Mouse (Mus musculus): ENCODE results near the gene Mbtps1.

Gene Mbtps1

GRCm38 (mm10) chr8:119558603-119559401 is at the start of gene Mbtps1:
Gene Mbtps1 (minus strand): TSS chr8:119558735.
- DNase-seq (ENCODE audit: low read depth), result peak; percentile 97

- DNase-seq (ENCODE audit: low read depth), result peak; percentile 68
Observed at GRCm38 (mm10) chr8:119606224-119606623, 47.7 kb upstream of the Mbtps1 start.

DNA sequence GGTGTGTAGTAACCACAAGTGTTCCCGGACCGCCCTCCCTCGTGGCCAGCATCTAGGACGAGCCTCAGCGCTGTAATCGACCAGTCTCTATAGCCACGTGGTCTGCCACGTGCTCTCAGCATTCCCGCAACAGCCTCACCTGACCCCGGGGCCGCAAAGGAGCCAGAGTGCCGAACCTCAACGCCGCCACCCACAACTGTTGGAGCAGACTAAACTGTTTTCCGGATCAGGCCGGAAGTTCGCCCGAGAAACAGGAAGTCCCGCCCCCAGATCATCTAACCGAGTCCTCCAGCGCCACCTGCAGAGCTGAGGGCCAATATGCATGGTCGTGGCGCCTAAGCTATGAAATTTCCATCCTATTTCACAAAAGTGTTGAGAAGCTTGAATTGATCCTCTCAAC is 46.5 kb upstream of the Mbtps1 start, which contains the start of gene Taf1c:
Gene Taf1c, minus strand, starts transcription at position 227 of the 400 bp plus-strand sequence.
- DNase-seq (ENCODE audit: low read depth), result peak; percentile 94

DNA sequence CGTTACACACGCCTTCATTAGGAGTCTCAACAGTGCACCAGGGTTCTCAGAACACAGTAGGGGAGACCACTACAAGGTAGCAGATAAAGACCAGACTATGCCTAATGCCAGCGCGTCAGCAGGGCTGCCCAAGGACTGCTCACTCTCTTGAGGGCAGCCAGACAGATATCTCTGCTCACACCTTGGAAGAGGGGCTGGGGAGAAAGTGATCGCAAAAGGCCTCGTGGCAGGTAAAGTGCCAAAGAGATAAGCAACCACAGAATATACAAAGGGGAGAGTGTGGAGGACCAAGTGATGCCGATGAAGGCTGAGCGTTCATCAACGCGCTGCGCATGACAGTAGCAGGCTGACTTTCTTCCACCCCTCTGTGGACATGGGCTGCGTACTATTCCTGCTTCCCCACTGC is 45.9 kb upstream of the Mbtps1 start:
- DNase-seq (ENCODE audit: low read depth), result no peak

DNA sequence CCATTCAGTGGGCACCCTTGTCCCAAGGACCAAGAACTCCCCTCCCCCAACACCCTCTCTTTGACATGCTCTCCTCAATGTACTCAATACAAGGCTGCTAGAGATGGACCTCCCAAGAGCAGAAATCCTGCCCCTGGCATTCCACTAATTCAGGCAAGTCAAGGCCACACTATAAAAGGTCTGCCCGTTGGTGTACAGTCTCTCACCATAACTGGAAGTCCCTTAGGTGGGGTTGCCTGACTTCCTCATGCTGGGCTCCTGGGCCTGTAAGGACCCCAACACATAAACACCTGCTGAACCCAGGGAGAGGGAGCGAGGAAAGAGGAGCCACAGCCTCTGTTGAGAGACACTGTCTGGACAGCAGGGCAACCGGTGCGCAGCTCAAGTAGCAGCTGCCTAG is 45.2 kb upstream of the Mbtps1 start:
- no peak for DNase-seq (ENCODE audit: low read depth)

DNA sequence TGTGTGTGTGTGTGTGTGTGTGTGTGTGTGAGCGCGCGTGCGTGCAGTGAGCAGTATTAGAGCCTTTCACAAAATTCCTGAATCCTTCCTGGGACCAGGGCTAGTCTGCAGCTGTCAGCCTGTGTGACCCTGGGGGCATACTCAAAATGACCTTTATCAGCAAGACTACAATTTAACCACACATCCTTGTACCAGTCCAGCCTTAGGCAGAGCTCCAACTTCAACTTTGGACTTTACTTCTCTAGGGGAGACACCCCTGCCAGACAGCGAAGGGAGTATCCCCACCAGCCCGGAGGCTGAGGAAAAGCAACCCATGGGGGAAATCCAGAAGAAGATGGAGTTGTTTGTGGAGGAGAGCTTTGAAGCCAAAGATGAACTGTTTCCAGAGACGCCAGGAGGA is 32.9 kb upstream of the Mbtps1 start:
- DNase-seq (ENCODE audit: low read depth), result no peak

DNA sequence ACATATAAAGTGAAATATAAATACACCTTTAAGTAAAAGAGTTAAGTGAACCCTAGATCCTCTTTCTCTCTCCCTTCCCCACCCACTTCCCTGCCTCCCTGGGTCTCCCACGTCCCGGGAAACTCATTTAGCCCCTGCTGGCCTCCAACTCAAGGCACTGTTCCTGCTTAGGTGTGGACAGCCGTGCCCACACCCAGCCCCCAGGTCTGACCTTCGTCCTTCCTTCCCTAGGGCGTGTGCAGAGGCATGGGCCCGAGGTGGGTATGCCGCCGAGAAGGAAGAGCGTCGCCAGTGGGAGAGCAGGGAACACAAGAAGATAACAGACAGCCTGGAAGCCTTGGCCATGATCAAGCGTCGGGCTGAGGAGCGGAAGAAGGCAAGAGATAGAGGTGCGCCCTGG is 31.8 kb upstream of the Mbtps1 start:
- DNase-seq (ENCODE audit: low read depth), result no peak

- no peak for DNase-seq (ENCODE audit: low read depth)
Observed at GRCm38 (mm10) chr8:119588844-119589243, 30.3 kb upstream of the Mbtps1 start.

- DNase-seq (ENCODE audit: low read depth), result no peak
Observed at GRCm38 (mm10) chr8:119588321-119588720, 29.8 kb upstream of the Mbtps1 start.

GRCm38 (mm10) chr8:119585901-119586300 is 27.4 kb upstream of the Mbtps1 start:
- no peak for DNase-seq (ENCODE audit: low read depth)

- no peak for DNase-seq (ENCODE audit: low read depth)
Observed at GRCm38 (mm10) chr8:119580441-119581161, 22.1 kb upstream of the Mbtps1 start.

GRCm38 (mm10) chr8:119579096-119579495 is 20.6 kb upstream of the Mbtps1 start:
- DNase-seq (ENCODE audit: low read depth), result no peak

- DNase-seq (ENCODE audit: low read depth), result no peak
Observed at GRCm38 (mm10) chr8:119575366-119575726, 16.8 kb upstream of the Mbtps1 start.

DNA sequence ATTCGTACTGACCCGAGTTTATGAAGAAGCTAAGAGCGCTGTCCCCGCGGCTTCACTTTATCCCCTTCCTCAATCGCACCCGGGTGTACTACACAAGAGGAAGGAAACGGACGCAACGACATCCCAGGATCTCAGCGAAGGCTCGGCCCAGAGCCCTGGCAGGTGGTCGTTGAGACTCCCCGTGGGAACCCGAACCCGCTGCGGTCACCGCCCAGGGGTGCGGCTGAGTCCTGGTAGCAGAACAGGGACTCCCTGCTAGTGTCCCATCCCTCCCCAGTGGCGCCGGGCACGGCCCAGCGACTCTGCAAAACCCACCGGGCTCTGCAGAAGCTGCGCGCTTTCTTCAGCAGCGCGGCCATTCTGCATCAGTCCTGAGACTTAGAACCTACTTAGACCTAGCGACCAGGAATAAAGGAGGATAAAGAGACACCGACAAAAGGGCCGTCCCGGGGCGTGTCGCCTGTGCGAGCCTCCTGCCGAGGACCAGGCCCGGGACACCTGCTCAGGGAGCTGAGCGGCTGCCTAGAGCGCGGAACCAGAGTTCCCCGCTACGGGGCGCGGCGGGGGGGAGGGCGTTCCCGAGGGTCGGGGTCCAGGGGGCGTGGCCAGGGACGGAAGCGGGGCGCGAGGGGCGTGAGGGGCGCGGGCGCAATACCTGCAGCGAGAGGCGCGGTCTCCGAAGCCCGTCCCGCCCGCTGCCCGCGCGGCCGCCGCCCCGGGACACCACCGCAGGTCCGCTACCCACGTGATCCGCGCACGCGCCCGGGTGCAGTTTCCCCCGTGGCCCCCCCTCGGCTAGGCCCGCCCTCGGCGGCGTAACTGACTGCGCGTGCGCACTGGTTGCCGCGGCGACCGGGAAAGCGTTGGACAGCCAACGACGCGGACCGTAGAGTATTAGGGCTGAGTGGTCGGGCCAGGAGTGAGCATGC is 16.2 kb upstream of the Mbtps1 start, which contains the start of the genes Hsdl1 and Dnaaf1:
Gene Hsdl1, minus strand, starts transcription at position 747 of the 929 bp plus-strand sequence.
Gene Dnaaf1, plus strand, starts transcription at position 799 of the 929 bp plus-strand sequence.
- DNase-seq (ENCODE audit: low read depth), result peak; percentile 84

GRCm38 (mm10) chr8:119572411-119572810 is 13.9 kb upstream of the Mbtps1 start:
- DNase-seq (ENCODE audit: low read depth), result no peak

- DNase-seq (ENCODE audit: low read depth), result peak; percentile 37
Observed at GRCm38 (mm10) chr8:119571135-119571534, 12.6 kb upstream of the Mbtps1 start.

GRCm38 (mm10) chr8:119569881-119570280 is 11.3 kb upstream of the Mbtps1 start:
- no peak for DNase-seq (ENCODE audit: low read depth)

GRCm38 (mm10) chr8:119568951-119569350 is 10.4 kb upstream of the Mbtps1 start:
- no peak for DNase-seq (ENCODE audit: low read depth)

GRCm38 (mm10) chr8:119568251-119568650 is 9.7 kb upstream of the Mbtps1 start:
- no peak for DNase-seq (ENCODE audit: low read depth)

GRCm38 (mm10) chr8:119566367-119566766 is 7.8 kb upstream of the Mbtps1 start:
- DNase-seq (ENCODE audit: low read depth), result no peak

GRCm38 (mm10) chr8:119563849-119564251 is 5.3 kb upstream of the Mbtps1 start:
- DNase-seq (ENCODE audit: low read depth), result no peak

- DNase-seq (ENCODE audit: low read depth), result no peak
Observed at GRCm38 (mm10) chr8:119559402-119559720, 826 bp upstream of the Mbtps1 start.
